Mouse (Mus musculus): ENCODE results near the gene Rpl18.
A peak's percentile ranks its signal among the peaks of the same experiment; 100 is the strongest.

Gene Rpl18

DNA sequence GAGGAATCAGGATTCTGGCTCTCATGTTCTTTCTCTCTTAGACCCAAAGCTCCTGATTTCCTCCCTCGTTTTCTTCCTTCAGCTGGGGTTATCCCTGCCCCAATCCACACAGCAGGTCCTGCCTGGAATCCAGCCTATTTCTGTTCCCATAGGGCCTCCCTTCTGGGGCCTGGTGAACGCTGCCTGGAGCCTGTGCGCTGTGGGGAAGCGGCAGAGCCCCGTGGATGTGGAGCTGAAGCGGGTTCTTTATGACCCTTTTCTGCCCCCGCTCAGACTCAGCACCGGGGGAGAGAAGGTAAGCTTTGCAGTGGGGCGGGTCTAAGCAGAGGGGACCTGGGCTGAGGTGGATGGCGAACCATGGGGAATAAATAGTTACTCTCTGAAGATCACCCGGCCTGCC is 14.2 kb upstream of the Rpl18 start:
- DNase-seq: no peak

GRCm38 (mm10) chr7:45701607-45702006 is 13.7 kb upstream of the Rpl18 start:
- DNase-seq: no peak

DNA sequence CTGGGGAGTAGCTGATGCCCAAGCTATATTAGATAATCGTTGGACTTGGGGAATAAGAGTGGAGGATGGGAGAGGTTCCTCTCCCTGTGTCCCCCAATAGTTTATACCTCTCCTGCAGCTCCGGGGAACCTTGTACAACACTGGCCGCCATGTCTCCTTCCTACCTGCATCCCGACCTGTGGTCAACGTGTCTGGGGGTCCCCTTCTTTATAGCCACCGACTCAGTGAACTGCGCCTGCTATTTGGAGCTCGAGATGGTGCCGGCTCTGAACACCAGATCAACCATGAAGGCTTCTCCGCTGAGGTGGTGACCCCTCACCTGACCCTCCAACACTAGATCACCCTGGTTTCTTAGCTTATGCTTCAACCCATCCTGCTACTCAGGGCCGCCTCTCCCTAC is 12.9 kb upstream of the Rpl18 start:
- DNase-seq: no peak

GRCm38 (mm10) chr7:45702809-45703520 is 12.3 kb upstream of the Rpl18 start:
- no peak for DNase-seq

- DNase-seq: no peak
Observed at GRCm38 (mm10) chr7:45703521-45704033, 11.7 kb upstream of the Rpl18 start.

GRCm38 (mm10) chr7:45704046-45704559 is 11.2 kb upstream of the Rpl18 start:
- DNase-seq: peak; percentile 69

GRCm38 (mm10) chr7:45704730-45705442 is 10.4 kb upstream of the Rpl18 start, which contains the start of gene Dbp:
Dbp (plus strand) TSS chr7:45705088.
- DNase-seq: peak; percentile 99

GRCm38 (mm10) chr7:45705443-45705864 is 9.8 kb upstream of the Rpl18 start:
- no peak for DNase-seq

DNA sequence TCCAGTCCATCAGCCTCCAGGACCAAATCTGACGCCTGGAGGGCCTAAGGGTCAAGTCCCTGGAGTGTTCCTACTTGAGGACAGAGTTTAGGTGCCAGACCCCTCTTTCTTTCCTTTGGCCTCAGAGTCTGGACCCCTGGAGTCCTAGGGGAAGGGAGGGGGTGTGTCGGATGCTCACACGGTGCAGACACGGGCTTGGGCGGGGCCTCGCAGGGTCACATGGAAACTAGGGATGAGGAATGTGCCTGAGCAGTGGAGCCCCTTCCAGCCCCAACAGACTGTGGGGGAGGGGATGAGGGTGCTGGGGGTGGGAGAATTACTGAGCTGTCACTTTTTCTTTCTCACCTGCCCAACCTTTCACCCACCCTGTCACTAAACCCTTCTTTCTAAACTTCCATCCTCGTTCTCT is 9.4 kb upstream of the Rpl18 start:
- DNase-seq: peak; percentile 87

DNA sequence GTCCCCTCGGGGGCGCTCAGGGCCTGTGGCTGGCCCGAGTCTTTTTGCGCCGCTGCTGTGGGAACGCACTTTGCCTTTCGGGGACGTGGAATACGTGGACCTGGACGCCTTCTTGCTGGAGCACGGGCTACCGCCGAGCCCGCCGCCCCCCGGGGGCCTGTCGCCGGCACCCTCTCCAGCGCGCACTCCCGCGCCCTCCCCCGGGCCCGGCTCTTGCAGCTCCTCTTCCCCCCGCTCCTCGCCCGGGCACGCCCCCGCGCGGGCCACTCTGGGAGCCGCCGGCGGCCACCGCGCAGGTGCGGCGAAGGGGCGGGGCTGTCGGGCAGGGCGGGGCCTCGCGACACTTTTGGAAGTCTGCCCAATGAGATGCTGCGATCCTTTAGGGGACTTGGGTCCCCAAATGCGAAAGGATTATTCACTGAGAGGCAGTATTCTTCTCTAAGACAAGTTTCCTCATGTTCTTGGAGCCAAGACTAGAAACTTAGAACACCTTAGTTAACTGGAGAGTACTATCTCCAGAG is 8.5 kb upstream of the Rpl18 start:
- peak; percentile 89 for DNase-seq

- peak; percentile 100 for DNase-seq
Observed at GRCm38 (mm10) chr7:45707375-45707967, 7.8 kb upstream of the Rpl18 start.

GRCm38 (mm10) chr7:45708221-45708761 is 7.0 kb upstream of the Rpl18 start:
- peak; percentile 78 for DNase-seq

GRCm38 (mm10) chr7:45709036-45709435 is 6.2 kb upstream of the Rpl18 start:
- peak; percentile 36 for DNase-seq

- no peak for DNase-seq
Observed at GRCm38 (mm10) chr7:45709677-45710355, 5.4 kb upstream of the Rpl18 start.

- no peak for DNase-seq
Observed at GRCm38 (mm10) chr7:45710477-45711191, 4.6 kb upstream of the Rpl18 start.

DNA sequence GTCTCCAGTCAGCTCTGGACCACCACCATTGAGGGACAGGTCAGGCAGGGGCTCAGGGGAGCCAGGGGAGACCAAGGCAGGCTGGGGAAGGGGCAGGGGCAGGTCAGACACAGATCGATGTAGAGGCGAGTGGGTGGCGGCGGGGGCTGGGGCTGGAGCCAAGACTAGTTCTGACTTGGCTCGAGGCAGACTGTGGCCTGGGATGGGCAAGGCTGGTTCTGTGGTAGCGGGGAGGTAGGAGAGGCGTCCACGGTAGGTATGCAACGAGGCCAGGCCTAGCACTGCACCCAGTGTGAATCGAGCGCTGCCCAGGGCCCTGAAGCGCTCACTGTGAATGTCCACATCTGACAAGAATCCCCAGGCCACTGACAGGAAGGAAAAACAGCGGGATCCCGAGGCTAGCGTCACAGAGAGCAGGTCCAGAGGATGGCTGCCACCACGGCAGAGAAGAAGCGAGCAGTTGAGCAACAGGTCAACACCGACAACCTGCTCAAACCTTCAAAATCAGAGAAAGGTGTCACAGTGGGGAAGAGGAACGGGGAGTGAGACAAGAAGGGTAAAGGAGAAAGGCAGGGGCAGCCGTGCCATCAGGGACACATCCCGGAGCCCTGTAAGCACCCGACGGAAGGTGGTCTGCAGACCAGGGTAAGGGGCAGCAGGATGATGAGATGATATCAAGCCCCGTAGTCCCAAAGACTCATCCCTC is 3.8 kb upstream of the Rpl18 start:
- DNase-seq: no peak

- DNase-seq: peak; percentile 88
Observed at GRCm38 (mm10) chr7:45712022-45712757, 3.1 kb upstream of the Rpl18 start.

- DNase-seq: no peak
Observed at GRCm38 (mm10) chr7:45713396-45713795, 1.9 kb upstream of the Rpl18 start.

DNA sequence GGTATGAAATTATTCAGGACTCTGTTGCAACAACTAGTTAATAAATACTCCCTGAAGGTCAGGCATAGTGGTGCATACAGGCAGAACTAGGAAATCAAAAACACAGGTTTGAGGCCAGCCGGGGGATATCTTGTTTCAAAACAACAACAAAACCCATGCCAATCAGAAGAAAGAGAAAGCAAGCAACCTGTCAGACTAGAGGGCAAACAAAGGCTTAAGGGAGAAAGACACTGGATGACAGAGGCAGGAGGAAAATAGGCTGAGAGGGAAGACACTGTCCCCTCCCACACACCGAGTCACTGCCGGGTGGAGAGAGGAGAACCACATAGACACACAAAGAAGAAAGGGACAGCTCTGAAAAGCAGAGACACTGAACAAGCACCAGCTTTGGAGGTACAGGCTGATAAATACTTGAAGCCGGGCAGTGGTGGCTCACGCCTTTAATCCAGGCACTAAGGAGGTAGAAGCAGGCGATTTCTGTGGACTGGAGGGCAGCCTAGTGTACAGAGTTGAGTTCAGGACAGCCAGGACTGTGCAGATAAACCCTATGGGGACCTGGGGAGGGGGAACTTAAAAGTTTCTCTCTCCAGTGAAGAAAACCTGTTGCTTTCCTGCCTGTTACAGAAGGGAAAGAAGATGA is 1.3 kb upstream of the Rpl18 start:
- peak; percentile 28 for DNase-seq

DNA sequence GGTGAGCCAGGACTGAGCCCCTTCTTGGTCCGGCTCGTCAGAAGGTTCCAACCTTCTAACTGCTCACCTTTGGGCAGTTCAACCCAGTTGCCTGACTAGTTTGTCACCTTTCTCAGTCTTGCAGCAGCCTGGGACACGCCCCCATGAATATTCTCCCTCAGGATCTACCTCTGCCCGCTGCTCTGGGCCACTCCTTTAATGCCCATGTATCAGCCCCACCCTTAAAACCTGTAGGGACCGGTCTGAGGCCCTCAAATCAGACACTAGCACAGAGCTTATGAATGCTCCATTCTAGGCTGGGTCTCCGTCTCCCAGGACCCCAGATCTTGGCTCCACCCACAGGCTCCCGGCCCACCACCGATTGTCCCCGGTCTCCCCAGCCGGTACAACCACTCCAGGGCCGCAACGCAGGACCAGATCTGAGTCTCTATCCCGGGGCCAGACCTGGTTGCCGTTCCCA is 597 bp upstream of the Rpl18 start:
- no peak for DNase-seq

Measured in kidney, adult 18-20 months (tissue).